Mouse (Mus musculus) liver (tissue): ENCODE results near the gene Polr2c.
"Not testable (repeated sequence)": the region's sequence is repeated elsewhere in the genome, so short reads cannot be mapped to it uniquely, and the experiment has no call there.

ENCODE experiments used
- DNase-seq: peaks from one replicate; pipeline ENCODE4 v3.0.0-alpha.2; 2020; ENCODE audit warnings: mixed read lengths

The Polr2c gene

DNA sequence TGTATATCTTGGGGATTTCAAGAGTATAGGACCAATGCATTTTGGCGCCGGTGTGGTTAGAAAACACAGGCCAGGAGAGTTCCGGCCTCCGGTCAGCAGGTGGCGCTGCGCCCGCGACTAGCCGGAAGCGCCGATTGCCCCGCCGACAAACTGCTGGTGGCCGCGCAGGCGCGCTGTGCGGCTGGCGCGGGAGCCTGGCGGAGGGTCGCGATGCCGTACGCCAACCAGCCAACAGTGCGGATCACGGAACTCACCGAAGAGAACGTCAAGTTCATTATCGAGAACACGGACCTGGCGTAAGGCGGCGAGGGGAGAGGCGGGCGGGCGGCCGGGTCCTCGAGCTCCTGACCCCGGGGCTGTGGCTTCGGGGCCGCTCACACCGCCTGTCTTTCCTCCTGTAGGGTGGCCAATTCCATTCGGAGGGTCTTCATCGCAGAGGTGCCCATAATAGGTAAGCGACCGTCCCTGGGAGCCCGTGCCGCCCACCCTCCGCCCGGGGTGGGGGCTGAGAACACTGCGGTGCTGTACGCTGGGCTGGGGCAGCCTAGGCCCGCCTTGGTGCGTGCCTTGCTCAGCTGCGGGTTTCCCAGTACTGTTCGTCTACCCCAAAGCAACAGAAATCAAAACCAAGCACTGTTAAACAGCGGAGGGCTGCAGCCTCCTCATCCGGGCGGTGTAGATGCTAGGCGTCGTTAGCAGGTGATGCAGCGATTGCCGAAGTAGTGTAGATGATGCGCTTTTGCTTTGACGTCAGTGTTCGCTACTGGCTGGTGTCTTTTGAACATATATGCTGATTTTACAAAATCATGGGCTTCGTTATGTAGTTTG lies at the start of gene Polr2c:
Gene Polr2c (plus strand): TSS at position 105 of the 828 bp plus-strand sequence.
- DNase-seq = peak; percentile 92

GRCm38 (mm10) chr8:94807506-94807905 lies 49.7 kb upstream of the Polr2c start:
- no peak for DNase-seq

DNA sequence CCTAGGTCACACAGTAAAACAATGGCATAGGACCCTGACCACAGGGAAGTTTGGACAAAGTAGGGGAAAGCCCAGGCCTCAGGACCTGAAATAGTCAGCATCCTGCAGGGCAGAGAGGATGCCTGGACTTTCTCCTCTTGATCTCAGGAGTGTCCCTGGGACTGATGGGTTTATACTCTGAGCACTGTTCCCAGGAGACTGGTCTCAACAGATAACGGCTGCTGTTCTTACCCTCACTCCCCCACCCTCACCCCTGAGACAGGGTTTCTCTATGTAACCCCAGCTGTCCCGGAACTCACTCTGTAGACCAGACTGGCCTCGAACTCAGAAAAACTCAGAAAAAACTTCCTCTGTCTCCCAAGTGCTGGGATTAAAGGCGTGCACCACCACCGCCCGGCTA lies 48.9 kb upstream of the Polr2c start:
- DNase-seq = no peak

DNA sequence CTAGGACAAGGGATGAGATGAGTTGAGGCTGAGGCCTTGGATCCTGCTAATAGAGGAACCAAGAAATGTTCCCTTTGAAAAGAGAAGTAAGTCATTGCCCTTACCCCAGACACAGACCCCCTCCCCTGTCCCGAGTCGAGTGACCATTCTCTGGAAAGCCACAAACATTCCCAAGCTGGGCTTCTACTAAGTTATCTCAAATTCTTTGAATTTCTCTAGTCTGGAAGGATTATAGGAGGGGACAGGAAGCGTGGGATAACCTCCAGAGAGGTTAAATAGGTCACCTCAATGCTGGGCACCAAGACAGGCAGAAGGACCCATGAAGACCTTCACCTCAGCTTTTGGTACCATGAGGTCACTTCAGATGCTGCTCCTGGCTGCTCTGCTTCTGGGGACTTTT lies 47.1 kb upstream of the Polr2c start, which contains the start of gene Ccl17:
Gene Ccl17 (plus strand): TSS at position 301 of the 400 bp plus-strand sequence.
- no peak for DNase-seq

DNA sequence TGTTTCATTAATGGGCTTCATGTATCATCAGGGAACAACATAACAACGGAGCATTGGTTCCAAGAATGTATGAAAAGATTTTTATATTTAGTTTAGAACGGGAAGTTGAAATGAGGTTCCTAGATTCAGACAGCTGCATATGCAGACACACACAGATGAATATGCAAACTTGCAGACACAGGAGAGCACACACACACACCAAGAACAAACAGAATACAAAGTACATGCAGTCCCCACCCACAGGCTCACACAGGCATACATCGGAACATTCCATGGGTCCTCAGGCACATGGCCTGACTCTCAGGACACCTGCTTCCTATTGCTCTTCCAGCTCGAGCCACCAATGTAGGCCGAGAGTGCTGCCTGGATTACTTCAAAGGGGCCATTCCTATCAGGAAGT lies 46.4 kb upstream of the Polr2c start:
- DNase-seq = no peak

- DNase-seq = no peak
Observed at GRCm38 (mm10) chr8:94811654-94812053, 45.6 kb upstream of the Polr2c start.

GRCm38 (mm10) chr8:94812645-94813098 lies 44.6 kb upstream of the Polr2c start:
- DNase-seq = peak; percentile 87

- DNase-seq = peak; percentile 50
Observed at GRCm38 (mm10) chr8:94814556-94814955, 42.7 kb upstream of the Polr2c start.

- DNase-seq = no peak
Observed at GRCm38 (mm10) chr8:94817933-94818332, 39.3 kb upstream of the Polr2c start.

DNA sequence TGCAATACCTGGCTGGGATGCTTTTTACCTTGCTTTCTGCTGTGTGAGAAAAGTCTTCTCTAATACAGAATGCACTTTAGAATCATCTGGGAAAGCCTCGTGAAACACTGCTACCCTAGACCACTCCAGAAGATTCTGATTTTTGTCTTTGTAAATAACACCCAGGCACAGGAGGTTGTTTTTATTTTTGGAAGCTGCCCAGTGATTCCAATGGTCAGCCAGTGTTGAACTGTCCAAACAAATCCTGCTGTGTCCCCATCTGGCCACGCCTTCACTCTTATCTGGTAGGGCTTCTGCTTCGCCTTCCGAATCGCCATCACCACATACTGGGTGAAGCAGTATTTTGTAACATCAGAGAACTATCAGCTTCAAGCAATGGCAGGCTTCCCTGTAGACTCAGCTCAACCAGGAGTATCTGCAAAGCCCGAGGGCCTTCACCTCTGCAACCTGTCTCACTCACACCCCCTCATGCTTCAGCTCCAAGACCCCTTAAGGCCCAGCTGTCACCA lies 37.5 kb upstream of the Polr2c start:
- peak; percentile 26 for DNase-seq

DNA sequence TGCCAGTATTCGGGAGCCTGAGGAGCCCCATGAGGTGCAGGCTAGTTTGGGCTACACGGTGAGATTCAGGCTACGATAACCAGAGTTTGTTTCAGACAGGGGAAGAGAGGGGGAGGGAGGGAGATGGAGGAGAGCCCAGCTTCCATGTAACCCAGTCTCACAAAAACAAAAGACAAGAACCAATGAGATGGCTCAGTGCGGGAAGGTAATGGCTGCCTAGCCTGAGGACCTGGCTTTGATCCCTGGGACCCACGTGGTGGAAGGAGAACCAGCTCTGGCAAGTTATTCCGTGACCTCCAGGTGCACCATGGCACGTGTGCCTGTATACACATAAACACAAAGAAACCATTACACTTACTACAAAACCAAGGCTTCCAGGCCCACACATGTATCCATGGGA lies 36.7 kb upstream of the Polr2c start:
- no peak for DNase-seq

- no peak for DNase-seq
Observed at GRCm38 (mm10) chr8:94821381-94821780, 35.9 kb upstream of the Polr2c start.

DNA sequence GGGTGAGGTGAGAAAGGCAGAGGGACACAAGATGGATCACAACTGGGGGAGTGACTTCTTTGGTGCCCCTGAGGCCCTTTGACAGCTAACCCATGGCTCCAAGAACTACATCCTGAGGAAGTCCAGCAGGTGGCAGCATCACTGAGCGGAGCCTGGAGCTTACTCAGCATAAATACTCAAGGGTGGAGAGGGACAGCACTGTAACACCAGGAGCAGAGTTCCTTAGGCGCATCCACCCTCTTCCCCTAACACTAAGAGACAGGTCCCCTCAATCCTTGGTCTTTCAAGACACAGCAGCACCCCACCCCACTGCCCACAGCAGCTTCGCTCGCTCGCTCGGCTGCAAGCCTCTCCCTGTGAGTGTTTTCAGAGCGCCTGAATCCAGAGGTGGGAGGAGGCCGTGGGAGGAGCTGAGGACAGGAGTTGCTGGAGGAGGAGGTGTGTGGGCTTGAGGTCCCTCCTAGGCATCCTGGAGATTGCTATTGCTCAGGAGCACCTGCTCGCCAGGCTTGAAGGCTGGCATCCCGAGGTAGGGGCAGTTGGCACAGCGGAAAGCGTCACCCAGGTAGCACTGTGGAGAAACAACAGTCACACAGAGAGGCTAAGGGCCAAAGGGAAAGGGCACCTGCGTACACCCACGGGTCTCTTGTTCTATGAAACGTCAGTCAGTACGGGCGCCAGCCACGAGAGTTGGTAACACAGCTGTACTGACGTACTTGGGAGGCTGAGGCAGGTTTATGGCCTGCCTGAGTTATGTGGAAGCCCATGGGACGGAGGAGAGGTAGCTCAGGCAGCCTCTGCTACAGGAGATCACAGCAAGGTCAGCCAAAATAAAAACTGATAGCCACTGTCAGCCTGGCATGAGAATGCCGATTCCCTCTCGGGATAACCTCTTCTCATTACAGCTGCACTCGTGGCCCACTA lies 34.4 kb upstream of the Polr2c start:
- DNase-seq = peak; percentile 77

- DNase-seq = no peak
Observed at GRCm38 (mm10) chr8:94825170-94825569, 32.1 kb upstream of the Polr2c start.

- DNase-seq = no peak
Observed at GRCm38 (mm10) chr8:94826210-94826609, 31.0 kb upstream of the Polr2c start.

GRCm38 (mm10) chr8:94828284-94828683 lies 29.0 kb upstream of the Polr2c start:
- no peak for DNase-seq

GRCm38 (mm10) chr8:94833901-94834405 lies 23.3 kb upstream of the Polr2c start:
- not testable (repeated sequence) for DNase-seq

DNA sequence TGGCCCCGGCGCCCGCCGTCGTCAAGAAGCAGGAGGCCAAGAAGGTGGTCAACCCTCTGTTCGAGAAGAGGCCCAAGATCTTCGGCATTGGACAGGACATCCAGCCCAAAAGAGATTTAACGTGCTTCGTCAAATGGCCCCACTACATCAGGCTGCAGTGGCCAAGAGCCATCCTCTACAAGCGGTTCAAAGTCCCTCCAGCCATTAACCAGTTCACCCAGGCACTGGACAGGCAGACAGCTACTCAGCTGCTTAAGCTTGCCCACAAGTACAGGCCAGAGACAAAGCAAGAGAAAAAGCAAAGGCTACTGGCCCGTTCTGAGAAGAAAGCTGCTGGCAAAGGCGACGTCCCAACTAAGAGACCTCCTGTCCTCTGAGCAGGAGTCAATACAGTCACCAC lies 21.5 kb upstream of the Polr2c start:
- DNase-seq = not testable (repeated sequence)

DNA sequence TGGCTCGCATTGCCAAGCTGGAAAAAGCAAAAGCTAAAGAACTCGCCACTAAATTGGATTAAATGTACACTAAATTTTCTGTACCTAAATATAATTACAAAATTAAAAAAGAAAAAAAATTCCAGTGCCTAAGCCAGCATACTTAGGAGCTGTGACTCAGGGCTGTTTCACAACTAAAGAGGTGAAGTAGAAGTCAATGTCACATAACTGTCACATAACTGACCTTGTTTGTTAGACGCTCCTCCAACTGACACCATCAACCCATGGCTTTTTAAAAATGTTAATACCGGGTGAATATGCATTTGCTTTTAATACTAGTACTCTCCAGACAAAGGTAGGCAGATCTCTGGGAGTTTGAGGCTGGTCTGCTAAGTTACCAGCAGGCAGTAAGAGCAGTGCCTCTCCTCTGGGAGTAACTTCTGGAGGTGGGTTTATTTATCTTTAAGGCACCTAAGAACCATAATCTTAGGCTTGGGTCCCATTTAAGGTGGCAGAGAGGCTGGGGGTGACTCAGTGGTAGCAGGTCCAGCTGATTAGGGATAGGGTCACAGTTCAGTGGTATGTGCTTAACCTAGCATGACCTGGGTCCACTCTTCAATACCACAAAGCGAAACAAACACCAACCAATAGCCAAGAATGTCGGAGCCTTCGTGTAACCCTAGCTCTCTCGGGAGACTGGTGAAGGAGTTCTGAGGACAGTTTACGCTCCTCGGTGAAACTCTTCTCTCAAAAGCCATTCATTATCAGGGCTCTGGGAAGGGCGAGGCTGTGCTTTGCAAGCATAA lies 20.6 kb upstream of the Polr2c start:
- DNase-seq = peak; percentile 35

DNA sequence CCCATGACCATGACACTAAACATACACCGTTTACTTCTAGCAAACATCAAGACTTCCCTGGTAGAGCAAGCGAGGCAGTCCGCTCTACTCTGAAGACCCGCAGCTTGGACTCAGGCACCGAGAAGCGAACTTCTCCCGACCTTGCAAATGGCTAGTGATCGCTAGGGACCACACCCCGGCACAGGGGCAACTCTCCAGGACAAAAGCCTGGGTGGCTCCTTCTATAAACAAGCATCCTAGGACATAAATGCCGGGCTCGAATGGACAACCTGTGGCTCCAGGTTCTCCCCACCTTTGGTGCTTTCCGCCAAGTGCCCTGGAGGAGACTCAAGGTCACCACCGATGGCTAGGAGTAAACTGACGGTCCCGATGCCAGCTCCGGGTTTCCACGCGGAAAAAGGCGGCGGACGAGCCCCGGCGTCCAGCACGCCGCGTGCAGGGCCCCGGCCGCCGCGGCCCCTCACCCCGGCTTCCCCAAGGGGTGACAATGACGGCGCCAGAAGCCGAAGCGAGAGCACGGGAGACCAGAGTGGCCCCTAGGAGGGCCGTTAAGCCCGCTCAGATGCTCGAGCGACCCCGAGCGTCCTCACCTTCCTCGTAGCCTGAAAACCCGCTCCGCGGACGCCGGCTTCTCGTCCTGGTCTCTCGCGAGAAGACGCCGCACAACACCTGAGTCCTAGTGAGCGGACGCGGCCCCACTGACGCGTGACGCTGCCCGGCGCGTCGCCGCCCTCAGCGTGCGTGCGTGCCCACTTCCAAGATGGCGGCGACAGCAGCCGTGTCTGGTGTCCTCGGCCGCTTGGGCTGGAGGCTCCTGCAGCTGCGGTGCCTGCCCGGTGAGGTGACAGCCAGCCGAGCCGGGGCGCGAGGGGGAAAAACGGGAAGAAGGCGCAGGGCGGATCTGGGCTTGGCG lies 19.3 kb upstream of the Polr2c start, which contains the start of the genes Coq9 and Ciapin1:
Gene Coq9 (plus strand): TSS at position 660 of the 913 bp plus-strand sequence.
Gene Ciapin1 (minus strand): TSS at position 697 of the 913 bp plus-strand sequence.
- DNase-seq = peak; percentile 97

DNA sequence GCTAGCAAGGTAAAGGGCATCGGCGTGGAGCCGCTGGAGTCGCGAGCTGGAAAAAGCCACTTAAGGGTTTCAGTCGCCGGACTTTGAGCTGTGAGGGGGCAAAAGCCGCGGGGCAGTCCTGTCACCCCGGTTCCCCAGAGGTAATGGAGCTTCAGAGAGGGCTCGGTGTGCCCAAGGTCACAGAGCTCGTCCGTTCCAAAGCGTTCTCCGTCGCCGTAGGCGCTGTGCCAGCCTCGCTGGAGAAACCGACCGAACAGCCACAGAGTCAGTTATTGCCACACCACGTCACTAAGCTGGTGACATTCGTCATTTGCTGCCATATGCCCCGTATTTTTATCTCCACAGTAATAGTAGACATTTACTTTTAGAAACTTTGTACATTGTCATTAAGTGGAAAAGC lies 18.6 kb upstream of the Polr2c start:
- peak; percentile 75 for DNase-seq
